Mouse (Mus musculus) brain, embryonic 14.5 days (tissue): ENCODE measurements around the gene Mpdu1.

Experiments
- CTCF ChIP-seq: fragments of 200-500 bp; IDR thresholded peaks from 2 replicates; pipeline ENCODE4 v1.5.1; 2012; ENCODE audit warnings: inconsistent platforms, mild to moderate bottlenecking, moderate library complexity, borderline replicate concordance; ENCODE audit not compliant: insufficient read depth, insufficient read length; ENCODE audit errors: extremely low read depth
- POLR2A ChIP-seq: fragments of 200-500 bp; IDR thresholded peaks from 2 replicates; pipeline ENCODE4 v1.6.1; 2012; ENCODE audit warnings: mild to moderate bottlenecking, inconsistent platforms, borderline replicate concordance; ENCODE audit not compliant: poor library complexity, insufficient read depth, insufficient read length, severe bottlenecking; ENCODE audit errors: extremely low read depth

GRCm38 (mm10) chr11:69664841-69665240 lies 2.4 kb upstream of the Mpdu1 start:
- TF ChIP-seq CTCF (no peak), POLR2A (no peak)
